Mouse (Mus musculus): Measurements from ENCODE around the gene P4hb.
"Not testable (repeated sequence)": the region's sequence is repeated elsewhere in the genome, so short reads cannot be mapped to it uniquely, and the experiment has no call there.

P4hb gene

DNA sequence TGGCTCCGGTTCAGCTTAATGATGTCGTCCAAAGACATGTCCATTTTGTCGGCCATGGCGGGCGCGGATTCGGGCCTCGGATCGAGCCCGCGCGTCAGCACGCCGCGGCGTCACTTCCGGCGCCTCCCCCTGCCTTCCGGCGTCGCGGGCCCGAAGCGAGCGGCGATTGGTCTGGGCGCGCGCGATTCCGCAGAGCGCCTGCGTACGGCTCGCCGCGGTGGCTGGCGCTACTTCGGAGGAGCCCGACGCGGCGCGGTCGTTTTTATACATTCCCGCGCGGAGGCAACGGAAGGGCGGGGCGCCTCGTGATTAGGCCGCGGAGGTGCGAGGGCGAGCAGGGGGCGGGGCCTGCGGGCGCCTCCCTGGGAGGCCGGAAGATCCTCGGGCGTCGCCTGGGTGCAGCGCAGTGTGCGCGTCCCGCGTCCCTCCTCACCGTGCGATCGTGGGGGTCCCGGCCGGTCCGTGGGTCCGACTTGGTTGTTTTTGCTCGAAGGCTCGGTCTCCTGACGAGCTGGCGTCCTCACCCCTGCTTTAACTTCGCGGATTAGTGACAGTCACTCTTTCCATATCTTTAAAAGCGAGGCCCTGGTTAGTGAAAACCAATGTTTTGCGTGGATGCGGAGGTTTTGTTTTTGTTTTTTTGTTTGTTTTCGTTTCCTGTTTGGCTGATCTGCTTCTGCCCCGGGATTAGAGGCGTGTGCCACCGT is 25.4 kb upstream of the P4hb start, which contains the start of the genes Alyref and Anapc11:
Alyref (minus strand) TSS at position 83 of the 707 bp plus-strand sequence.
Anapc11 (plus strand) TSS at position 139 of the 707 bp plus-strand sequence.
- in situ Hi-C loops (cut with MboI; ENCODE audit: low sequenced_read_pairs), result no loop called here

DNA sequence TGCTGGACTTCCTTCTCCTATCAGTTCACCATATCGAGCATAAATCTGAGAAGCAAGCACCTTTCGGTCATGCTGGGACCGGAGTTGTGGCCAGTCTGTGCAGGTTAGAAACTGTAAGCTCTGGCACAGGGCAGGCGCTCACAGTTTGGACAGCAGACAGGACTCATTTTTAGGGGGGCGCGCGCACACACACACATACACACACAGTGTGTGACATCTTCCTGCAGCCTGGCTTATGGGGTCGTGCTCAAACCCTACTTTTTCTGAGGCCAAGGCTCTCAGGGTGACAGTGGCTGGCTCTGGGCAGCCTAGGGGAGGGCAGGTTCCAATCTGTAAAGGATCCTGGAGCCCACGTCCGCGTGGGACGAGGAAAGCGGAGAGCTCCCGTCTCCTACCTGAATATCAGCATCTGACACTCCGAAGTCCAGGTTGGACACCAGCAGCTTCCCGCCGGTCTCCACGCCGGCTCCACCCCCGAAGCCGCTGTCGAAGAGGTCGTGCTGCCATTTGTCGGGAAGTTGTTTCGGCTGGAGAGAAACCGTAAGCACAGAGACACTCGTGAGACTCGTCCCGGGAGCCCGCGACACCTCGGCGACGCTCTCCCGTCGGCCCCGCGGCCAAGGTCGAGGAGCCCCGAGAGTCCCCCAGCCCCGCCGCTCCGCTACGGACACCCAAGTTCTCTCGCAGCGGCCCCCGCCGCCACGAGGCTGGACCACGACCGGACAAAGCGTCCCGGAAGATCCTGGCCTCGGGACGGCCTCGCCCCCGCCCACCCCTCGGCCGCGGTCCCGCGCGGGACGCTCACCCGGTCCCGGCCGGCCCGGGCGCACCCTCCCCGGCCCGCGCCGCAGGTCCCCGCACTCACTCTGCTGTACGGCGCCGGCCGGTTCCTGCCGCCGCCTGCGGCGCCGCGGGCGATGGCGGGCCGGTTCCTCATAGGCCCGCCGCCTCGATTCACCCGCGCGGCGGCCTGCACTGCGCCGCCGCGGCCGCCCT is 24.5 kb upstream of the P4hb start:
- in situ Hi-C loops (cut with MboI; ENCODE audit: low sequenced_read_pairs), result no loop called here

GRCm38 (mm10) chr11:120588531-120588930 is 15.5 kb upstream of the P4hb start:
- in situ Hi-C loops (cut with MboI; ENCODE audit: low sequenced_read_pairs), result no loop called here

- in situ Hi-C loops (cut with MboI; ENCODE audit: low sequenced_read_pairs), result no loop called here
Measured at GRCm38 (mm10) chr11:120583937-120584336, 10.9 kb upstream of the P4hb start.

DNA sequence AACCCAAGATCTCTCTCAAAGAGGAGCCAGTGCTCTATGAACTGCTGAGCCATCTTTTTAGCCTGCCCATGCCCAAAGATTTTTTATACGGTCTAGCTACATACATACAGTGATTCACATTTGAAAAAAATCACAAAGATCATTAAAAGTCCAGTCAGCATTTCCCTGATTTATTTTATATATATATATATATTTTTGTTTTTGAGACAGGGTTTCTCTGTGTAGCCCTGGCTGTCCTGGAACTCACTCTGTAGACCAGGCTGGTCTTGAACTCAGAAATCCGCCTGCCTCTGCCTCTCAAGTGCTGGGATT is 9.9 kb upstream of the P4hb start:
- in situ Hi-C loops (cut with MboI; ENCODE audit: low sequenced_read_pairs), result not testable (repeated sequence)

GRCm38 (mm10) chr11:120582268-120582981 is 9.4 kb upstream of the P4hb start:
- in situ Hi-C loops (cut with MboI; ENCODE audit: low sequenced_read_pairs), result no loop called here

DNA sequence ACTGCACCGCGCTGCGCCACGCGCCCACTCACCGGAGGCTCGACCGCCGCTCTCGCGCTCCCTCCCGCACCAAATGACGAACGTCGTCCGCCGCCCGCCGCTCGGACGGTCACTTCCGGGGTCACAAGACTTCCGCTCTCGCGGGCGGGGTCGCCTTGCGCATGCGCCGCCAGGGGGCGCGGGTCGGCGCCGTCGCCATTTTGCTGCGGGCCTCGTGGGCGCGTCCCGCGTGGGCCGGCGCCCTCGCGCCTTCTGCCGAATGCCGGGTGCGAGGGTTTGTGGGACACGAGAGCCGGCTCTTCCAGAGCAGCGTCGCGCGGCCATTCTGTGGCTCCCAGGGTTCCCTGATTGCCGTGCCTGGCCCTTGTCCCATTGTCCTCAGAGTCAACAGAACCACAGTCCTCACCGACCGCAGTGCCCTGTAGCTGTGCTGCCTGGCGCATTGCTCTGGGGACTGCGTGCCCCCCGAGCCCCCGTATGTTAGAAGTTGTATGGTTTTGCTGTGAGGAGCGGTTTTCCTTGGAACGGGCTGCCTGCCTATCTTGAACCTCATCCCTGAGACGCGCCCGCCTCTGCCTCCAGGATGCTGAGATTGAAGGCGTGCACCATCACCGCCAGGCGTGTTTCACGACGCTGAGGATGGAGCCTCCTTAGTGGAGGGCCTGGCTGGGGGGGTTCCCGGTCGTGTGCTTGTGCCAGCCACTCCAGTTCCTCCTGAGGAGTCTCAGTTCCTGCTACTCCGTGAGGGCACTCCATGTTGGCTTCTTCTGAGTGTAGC is 8.6 kb upstream of the P4hb start, which contains the start of gene Arhgdia:
Arhgdia (minus strand) TSS at position 135 of the 778 bp plus-strand sequence.
- in situ Hi-C loops (cut with MboI; ENCODE audit: low sequenced_read_pairs), result no loop called here

GRCm38 (mm10) chr11:120580871-120581331 is 7.8 kb upstream of the P4hb start:
- in situ Hi-C loops (cut with MboI; ENCODE audit: low sequenced_read_pairs), result no loop called here

DNA sequence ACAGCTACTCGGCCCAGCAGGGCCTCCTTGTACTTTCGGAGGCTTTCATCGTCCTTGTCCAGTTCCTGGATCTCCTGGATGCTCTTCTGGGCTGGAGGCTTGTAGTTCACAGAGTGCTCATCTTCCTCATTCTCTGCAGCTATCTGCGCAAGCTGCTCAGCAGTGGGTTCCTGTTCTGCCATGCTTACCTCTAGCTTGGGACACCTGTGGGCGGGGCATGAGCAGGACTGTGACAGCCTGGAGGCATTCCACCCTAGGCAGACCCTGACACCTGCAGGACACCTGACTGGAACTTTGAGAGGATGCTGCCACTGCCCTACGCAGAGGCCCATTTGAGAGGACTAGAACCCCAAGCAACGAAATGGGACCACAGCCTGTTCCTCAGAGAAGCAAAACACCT is 7.1 kb upstream of the P4hb start:
- in situ Hi-C loops (cut with MboI; ENCODE audit: low sequenced_read_pairs), result no loop called here

- in situ Hi-C loops (cut with MboI; ENCODE audit: low sequenced_read_pairs), result no loop called here
Measured at GRCm38 (mm10) chr11:120579316-120580107, 6.5 kb upstream of the P4hb start.

GRCm38 (mm10) chr11:120578694-120579243 is 5.7 kb upstream of the P4hb start:
- in situ Hi-C loops (cut with MboI; ENCODE audit: low sequenced_read_pairs), result no loop called here

DNA sequence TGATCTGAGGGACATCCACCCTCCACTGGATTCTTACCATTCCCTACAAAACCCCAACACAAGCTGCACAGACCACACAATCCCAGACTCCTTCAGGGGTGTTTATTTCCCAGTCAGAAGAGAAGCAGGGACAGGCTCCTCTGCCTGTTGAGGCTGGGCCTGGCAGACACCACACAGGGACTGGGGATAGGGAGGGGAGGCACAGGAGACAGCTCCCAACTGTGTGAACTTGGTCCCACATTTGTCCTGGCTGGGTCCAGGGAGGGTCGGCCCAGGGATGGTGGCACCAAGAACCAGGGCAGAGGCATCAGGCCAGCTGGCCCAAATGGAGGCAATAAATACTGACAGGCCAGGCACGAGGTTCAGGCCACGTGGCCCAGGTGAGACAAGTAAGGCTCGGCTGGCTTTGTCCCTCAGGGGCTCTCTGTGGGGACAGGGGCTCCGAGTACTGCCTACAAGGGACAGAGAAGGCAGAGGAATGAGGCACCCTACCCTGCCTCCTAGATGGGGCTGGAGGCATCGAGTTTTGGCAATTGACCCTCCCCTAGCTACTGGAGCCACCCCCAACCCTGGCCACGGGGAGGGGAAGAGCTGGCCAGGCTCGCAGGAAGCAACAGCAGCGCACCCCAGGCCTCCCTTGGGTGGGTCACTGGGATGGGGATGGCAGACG is 5.1 kb upstream of the P4hb start:
- in situ Hi-C loops (cut with MboI; ENCODE audit: low sequenced_read_pairs), result no loop called here

- in situ Hi-C loops (cut with MboI; ENCODE audit: low sequenced_read_pairs), result no loop called here
Measured at GRCm38 (mm10) chr11:120577211-120578023, 4.4 kb upstream of the P4hb start.

DNA sequence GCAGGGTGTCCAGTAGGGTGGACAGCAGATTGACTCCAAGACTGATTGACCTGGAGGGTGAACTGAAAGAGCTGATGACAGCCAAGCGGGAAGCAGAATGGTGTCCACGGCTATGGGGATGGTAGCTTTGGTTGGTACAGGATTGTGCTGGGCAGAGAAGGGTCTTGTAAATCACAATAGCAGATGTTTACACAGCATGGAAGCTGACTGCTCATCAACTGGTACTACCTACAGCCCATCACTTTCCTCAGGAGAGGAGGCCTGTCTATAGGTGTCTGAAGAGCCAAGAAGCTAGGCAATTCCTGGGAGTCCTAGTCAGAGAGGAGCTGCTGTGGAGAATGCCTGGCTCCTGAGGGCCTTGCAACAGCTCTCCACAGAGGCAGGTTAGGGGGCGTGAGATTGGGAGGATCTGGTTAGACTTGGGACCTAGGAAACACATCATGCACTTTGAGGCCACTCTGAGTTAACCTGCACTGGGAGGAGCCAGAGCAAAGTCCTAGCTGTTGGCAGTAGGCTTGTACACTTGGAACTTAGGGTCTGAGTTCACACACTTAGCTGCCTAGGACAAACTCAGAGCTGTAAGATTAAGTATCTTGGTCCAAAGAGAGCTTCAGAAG is 3.4 kb upstream of the P4hb start:
- in situ Hi-C loops (cut with MboI; ENCODE audit: low sequenced_read_pairs), result no loop called here

DNA sequence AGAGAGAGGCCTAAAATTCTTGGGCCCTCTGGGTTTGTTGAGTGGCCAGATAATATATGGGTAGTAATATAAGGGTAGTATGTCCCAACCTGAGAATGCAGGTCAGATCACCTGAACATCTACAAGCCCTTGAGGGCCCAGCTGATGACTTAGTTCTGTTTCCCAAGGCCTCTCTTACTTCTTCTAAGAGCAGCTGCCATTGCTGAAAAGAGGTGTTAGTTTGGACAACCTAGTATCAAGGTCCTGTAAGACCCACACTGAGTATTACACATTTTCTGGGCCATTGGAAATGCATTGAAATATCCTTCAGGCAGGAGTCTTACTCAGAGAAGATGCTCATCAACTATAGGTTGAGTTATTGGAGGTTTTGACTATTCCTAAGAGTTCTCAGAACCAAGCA is 2.9 kb upstream of the P4hb start:
- in situ Hi-C loops (cut with MboI; ENCODE audit: low sequenced_read_pairs), result no loop called here

- in situ Hi-C loops (cut with MboI; ENCODE audit: low sequenced_read_pairs), result no loop called here
Measured at GRCm38 (mm10) chr11:120575046-120575445, 2.0 kb upstream of the P4hb start.

DNA sequence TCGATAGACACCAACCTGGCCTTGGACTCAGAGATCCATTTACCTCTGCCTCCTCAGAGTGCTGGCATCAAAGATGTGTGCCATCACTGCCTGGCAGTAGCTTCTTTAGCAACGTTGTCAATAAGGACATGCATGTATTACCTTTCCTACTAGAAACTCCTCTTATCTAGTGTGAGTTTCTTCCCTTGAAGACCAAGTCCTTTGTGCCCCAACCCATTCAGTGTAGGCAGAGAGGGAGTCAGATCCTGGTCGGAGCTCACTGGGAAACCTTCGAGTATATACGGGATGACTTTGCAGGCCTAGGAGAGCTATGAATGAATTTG is 1.2 kb upstream of the P4hb start:
- in situ Hi-C loops (cut with MboI; ENCODE audit: low sequenced_read_pairs), result no loop called here

Measured in CH12F3 (cell line).